Mouse (Mus musculus) bone marrow, adult 2 months (tissue): ENCODE measurements around the gene Prr15l.

Experiments
- CTCF ChIP-seq: fragments of 200-500 bp; IDR thresholded peaks from 2 replicates; pipeline ENCODE4 v1.5.1; 2011; ENCODE audit warnings: low read length, control low read depth; ENCODE audit not compliant: control insufficient read depth, insufficient read depth
- POLR2A ChIP-seq: fragments of 200-500 bp; IDR thresholded peaks from 2 replicates; pipeline ENCODE4 v1.6.1; 2011; ENCODE audit warnings: low read depth, mild to moderate bottlenecking, control low read depth, low read length, borderline replicate concordance; ENCODE audit not compliant: control insufficient read depth

GRCm38 (mm10) chr11:96933562-96934276 lies 5.8 kb downstream of the Prr15l start:
- TF ChIP-seq CTCF = no peak
- TF ChIP-seq POLR2A = no peak
